Mouse (Mus musculus) CH12.LX (cell line): ENCODE measurements at regions not wholly inside any gene's neighbourhood (a gene's known extent, or its start where the extent isn't known, plus 50 kb on each side); places are given as distances from the start of the nearest gene placed in this dataset.

Source experiments
- CTCF ChIP-seq, 2 experiments: IDR thresholded peaks in 1 of 2; conservative IDR thresholded peaks in 1 of 2; 2 replicates each; pipeline ENCODE4 v1.5.1; 2011 to 2012; ENCODE audit warnings: low read depth in 2 of 2, low read length in 2 of 2, improper control_type of control experiment in 1 of 2, inconsistent platforms in 1 of 2, mild to moderate bottlenecking in 1 of 2, moderate library complexity in 1 of 2
- KAT2A ChIP-seq: IDR thresholded peaks from 2 replicates; pipeline ENCODE4 v1.6.1; 2012; ENCODE audit warnings: low read length, improper control_type of control experiment, inconsistent platforms; ENCODE audit not compliant: insufficient replicate concordance
- MAFK ChIP-seq: IDR thresholded peaks from 2 replicates; pipeline ENCODE4 v1.6.1; 2011; ENCODE audit warnings: low read length, improper control_type of control experiment; ENCODE audit not compliant: insufficient replicate concordance
- MAZ ChIP-seq: IDR thresholded peaks from 2 replicates; pipeline ENCODE4 v1.6.1; 2012; ENCODE audit warnings: low read depth, mild to moderate bottlenecking, inconsistent platforms, low read length, improper control_type of control experiment, moderate library complexity
- PAX5 ChIP-seq: IDR thresholded peaks from 2 replicates; pipeline ENCODE4 v1.6.1; 2012; ENCODE audit warnings: low read length, inconsistent platforms, mixed read lengths
- POLR2A ChIP-seq: IDR thresholded peaks from 2 replicates; pipeline ENCODE4 v1.6.1; 2011; ENCODE audit warnings: low read depth, mild to moderate bottlenecking, improper control_type of control experiment, low read length
- SMC3 ChIP-seq: IDR thresholded peaks from 2 replicates; pipeline ENCODE4 v1.6.1; 2011; ENCODE audit warnings: low read depth, low read length, improper control_type of control experiment
- TCF12 ChIP-seq: IDR thresholded peaks from 2 replicates; pipeline ENCODE4 v1.6.1; 2014; ENCODE audit warnings: low read depth, mild to moderate bottlenecking, inconsistent platforms, low read length, improper control_type of control experiment
- USF1 ChIP-seq: IDR thresholded peaks from 2 replicates; pipeline ENCODE4 v1.6.1; 2014; ENCODE audit warnings: low read depth, mild to moderate bottlenecking, inconsistent platforms, low read length, improper control_type of control experiment

DNA sequence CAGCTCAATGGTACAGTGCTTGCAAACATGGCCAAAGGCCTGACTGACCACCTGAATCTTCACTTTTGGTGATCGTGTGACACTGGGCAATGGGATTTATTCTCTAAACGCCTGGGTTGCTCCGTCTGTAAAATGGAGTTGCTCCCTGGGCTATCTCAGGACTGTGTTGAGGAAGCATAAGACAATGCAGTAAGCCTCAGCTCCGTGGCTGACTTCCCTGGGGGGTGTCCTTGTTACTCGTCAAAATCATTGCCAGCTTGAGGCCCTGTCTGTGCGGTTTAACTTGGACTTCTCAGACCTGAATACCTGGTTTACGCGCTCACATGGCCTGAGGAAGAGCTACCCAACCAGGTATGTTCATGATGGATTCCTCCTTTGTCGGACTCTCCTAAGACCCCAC is 68.0 kb downstream of the Zfp706 start:
- TF ChIP-seq POLR2A (no peak), CTCF (conservative IDR thresholded peaks at IDR 0.05 in 1 of 2, IDR thresholded peaks at IDR 0.05 in 1 of 2; ENCODE audit: low read depth in 2 of 2, low read length in 2 of 2) (no peak), USF1 (no peak), MAFK (no peak), PAX5 (no peak), KAT2A (no peak), TCF12 (no peak), SMC3 (no peak), MAZ (no peak)
